Mouse (Mus musculus) kidney, embryonic 14.5 days (tissue): ENCODE data around the gene Kif18b. TPM values are rescaled to one million over a fixed set of nuclear protein-coding genes. Genes with fewer than 3 reads are reported as not detected.
A peak's percentile ranks its signal among the peaks of the same experiment; 100 is the strongest.

ENCODE experiments used
- ATAC-seq: fragments of 200-750 bp; cut with Nextera tagmentation; 2 replicates; pipeline ENCODE4 v1.8.0; 2017; ENCODE audit warnings: moderate number of reproducible peaks, mild to moderate bottlenecking, moderate TSS enrichment, moderate library complexity; ENCODE audit not compliant: low FRiP score, low TSS enrichment
- H3K27ac ChIP-seq: fragments of 300-500 bp; sonication (generic); 2 replicates; pipeline ENCODE4 v1.5.1; 2014; ENCODE audit warnings: low read depth, mild to moderate bottlenecking, low read length, moderate library complexity, mixed read lengths
- H3K27me3 ChIP-seq: fragments of 300-500 bp; sonication (generic); 2 replicates; pipeline ENCODE4 v1.6.1; 2014; ENCODE audit warnings: mild to moderate bottlenecking, low read length; ENCODE audit not compliant: control insufficient read depth, insufficient read depth
- H3K36me3 ChIP-seq: fragments of 300-500 bp; sonication (generic); 2 replicates; pipeline ENCODE4 v1.6.1; 2014; ENCODE audit warnings: low read length, mixed read lengths; ENCODE audit not compliant: control insufficient read depth, insufficient read depth
- H3K4me1 ChIP-seq: fragments of 300-500 bp; sonication (generic); 2 replicates; pipeline ENCODE4 v1.6.1; 2014; ENCODE audit warnings: low read length, mixed read lengths; ENCODE audit not compliant: control insufficient read depth, insufficient read depth
- H3K4me2 ChIP-seq: fragments of 300-500 bp; sonication (generic); replicated peaks from 2 replicates; pipeline ENCODE4 v1.6.1; 2014; ENCODE audit warnings: low read depth, mild to moderate bottlenecking, low read length
- H3K4me3 ChIP-seq: fragments of 300-500 bp; sonication (generic); 2 replicates; pipeline ENCODE4 v1.5.1; 2014; ENCODE audit warnings: mild to moderate bottlenecking, low read length
- H3K9ac ChIP-seq: fragments of 300-500 bp; sonication (generic); 2 replicates; pipeline ENCODE4 v1.6.1; 2014; ENCODE audit warnings: low read depth, mild to moderate bottlenecking, low read length, moderate library complexity
- H3K9me3 ChIP-seq: fragments of 300-500 bp; sonication (generic); 2 replicates; pipeline ENCODE4 v1.6.1; 2016; ENCODE audit warnings: low read length; ENCODE audit not compliant: control insufficient read depth
- WGBS: fragments of 180-500 bp; shearing (Covaris S2); extraction: QIAGEN DNeasy Blood & Tissue Kit; methylation state at CpG from one replicate; pipeline ENCODE4 v1.1.7; 2014; 5-methylcytosine and 5-hydroxymethylcytosine counted together
- polyA plus RNA-seq: library from polyadenylated mRNA; unstranded; fragments of >200 nt; fragmentation: Nextera tagmentation; extraction: Ambion mirVana; gene quantifications from 2 replicates; pipeline ENCODE4 v1.2.1, GENCODE M21; 2014

The Kif18b gene
- polyA plus RNA-seq, 1 experiment from 2014 or later = 8.3 TPM

DNA sequence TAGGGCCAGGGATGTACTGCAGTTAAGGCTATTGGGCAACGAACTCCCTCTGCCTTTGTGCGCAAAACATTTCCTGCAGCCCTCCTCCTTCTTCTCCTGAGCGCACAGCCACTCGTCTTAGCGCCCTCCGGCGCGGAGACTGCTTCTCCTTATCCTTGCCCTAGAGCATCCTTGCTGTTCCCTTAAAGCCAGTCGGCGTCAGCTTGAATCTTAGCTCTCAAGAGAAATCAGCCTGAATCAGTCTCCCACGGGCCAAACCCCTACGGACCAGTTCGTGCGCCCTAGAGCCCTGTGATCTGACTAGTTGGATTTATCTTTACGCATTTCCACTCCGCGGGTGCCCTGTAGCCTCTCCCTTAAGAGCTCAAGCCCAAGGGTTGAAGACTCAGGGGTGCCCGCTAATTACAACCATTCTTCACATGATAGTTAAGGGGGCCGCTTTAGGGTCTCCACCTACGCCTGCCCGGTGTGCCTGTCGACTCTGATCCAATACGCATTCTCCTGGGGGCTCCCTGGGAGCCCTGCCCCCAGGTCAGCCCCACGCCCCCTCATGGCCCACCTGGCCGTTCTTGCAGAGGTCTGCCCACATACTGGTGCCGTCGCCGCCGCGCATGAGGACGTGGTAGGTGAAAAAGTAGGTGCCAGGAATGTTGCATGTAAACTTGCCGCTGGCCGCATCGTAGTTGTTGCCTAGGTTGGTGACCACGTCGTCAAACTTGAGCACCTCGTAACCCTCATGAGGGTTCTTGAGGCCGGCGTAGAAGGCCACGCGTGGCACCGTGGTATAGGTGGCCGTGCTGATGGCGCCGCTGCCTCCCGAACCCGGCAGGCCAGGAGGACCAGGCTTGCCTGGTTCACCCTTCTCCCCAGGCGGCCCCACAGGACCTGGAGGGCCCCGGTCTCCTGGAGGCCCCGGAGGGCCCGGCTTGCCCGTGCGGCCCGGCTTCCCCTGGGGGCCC, 20.7 kb upstream of the Kif18b start:
- peak overlapping the region; percentile 52; the same call in 1 of the 2 replicates for H3K9ac ChIP-seq

GRCm38 (mm10) chr11:102941236-102941635, 16.3 kb upstream of the Kif18b start:
- Histone ChIP-seq H3K9ac (no peak overlapping the region), H3K27ac (no peak overlapping the region), H3K36me3 (no peaks in the 10 kb centered on the region), H3K4me3 (no peak overlapping the region), H3K4me2 (no peak overlapping the region), H3K27me3 (peaks cover 47% of the 10 kb centered on the region), H3K9me3 (no peaks in the 10 kb centered on the region), H3K4me1 (peaks cover 28% of the 10 kb centered on the region)
- no peak for ATAC-seq
- WGBS = 61% methylated on average over 6 of the region's 6 CpGs

More for the DNA sequence above, 20.7 kb upstream of the Kif18b start:
- peaks cover 33% of the 10 kb centered on the region for H3K4me1 ChIP-seq
- H3K4me2 ChIP-seq = peak overlapping the region; percentile 69
- peak overlapping the region; percentile 37 for H3K4me3 ChIP-seq
- ATAC-seq = no peak; the same call in 1 of the 2 replicates
- H3K9me3 ChIP-seq = no peaks in the 10 kb centered on the region
- no peak overlapping the region for H3K27ac ChIP-seq
- H3K36me3 ChIP-seq = no peaks in the 10 kb centered on the region
- H3K27me3 ChIP-seq = peaks cover 83% of the 10 kb centered on the region
- WGBS = 2% methylated on average over 54 of the region's 54 CpGs

- Histone ChIP-seq H3K9ac (no peak overlapping the region), H3K9me3 (no peaks in the 10 kb centered on the region), H3K27me3 (peaks cover 26% of the 10 kb centered on the region), H3K27ac (no peak overlapping the region), H3K4me3 (no peak overlapping the region), H3K36me3 (no peaks in the 10 kb centered on the region), H3K4me1 (peaks cover 17% of the 10 kb centered on the region), H3K4me2 (no peak overlapping the region)
- no peak for ATAC-seq
- WGBS = 23% methylated on average over 13 of the region's 13 CpGs
Measured at GRCm38 (mm10) chr11:102939024-102939675, 14.2 kb upstream of the Kif18b start.

- H3K27me3 ChIP-seq = peaks cover 12% of the 10 kb centered on the region
Measured at GRCm38 (mm10) chr11:102937529-102938182, 12.7 kb upstream of the Kif18b start.

GRCm38 (mm10) chr11:102936272-102936671, 11.3 kb upstream of the Kif18b start:
- H3K36me3 ChIP-seq = no peaks in the 10 kb centered on the region
- no peak overlapping the region for H3K4me3 ChIP-seq
- peaks cover 17% of the 10 kb centered on the region for H3K4me1 ChIP-seq
- no peak overlapping the region for H3K27ac ChIP-seq
- H3K9me3 ChIP-seq = no peaks in the 10 kb centered on the region
- H3K27me3 ChIP-seq = peaks cover 3% of the 10 kb centered on the region
- WGBS = 13% methylated on average over 4 of the region's 4 CpGs
- peak; percentile 77 for ATAC-seq
- H3K9ac ChIP-seq = no peak overlapping the region
- H3K4me2 ChIP-seq = no peak overlapping the region

More at GRCm38 (mm10) chr11:102937529-102938182, 12.7 kb upstream of the Kif18b start:
- no peaks in the 10 kb centered on the region for H3K36me3 ChIP-seq
- 0 out of 2 replicates have a peak, but pooled peaks have one; percentile 25 for ATAC-seq
- H3K4me1 ChIP-seq = peaks cover 17% of the 10 kb centered on the region
- 70% methylated on average over 3 of the region's 3 CpGs for WGBS
- H3K9me3 ChIP-seq = no peaks in the 10 kb centered on the region
- H3K9ac ChIP-seq = no peak overlapping the region
- H3K4me3 ChIP-seq = no peak overlapping the region
- H3K4me2 ChIP-seq = no peak overlapping the region
- peak overlapping the region; percentile 15; the same call in 1 of the 2 replicates for H3K27ac ChIP-seq

- ATAC-seq = no peak
- Histone ChIP-seq H3K27me3 (no peaks in the 10 kb centered on the region; the same call in 1 of the 2 replicates), H3K9ac (no peak overlapping the region), H3K36me3 (no peaks in the 10 kb centered on the region), H3K4me1 (no peaks in the 10 kb centered on the region), H3K4me2 (no peak overlapping the region), H3K27ac (no peak overlapping the region), H3K9me3 (no peaks in the 10 kb centered on the region), H3K4me3 (no peak overlapping the region)
- WGBS = 93% methylated on average over 10 of the region's 10 CpGs
Measured at GRCm38 (mm10) chr11:102930672-102931071, 5.7 kb upstream of the Kif18b start.

- peaks cover 11% of the 10 kb centered on the region; the same call in 1 of the 2 replicates for H3K36me3 ChIP-seq
- ATAC-seq = peak; percentile 37; the same call in 1 of the 2 replicates
- H3K9ac ChIP-seq = peak overlapping the region; percentile 86
- peak overlapping the region; percentile 56 for H3K4me2 ChIP-seq
- WGBS = 2% methylated on average over 10 of the region's 10 CpGs
- no peaks in the 10 kb centered on the region for H3K27me3 ChIP-seq
- peak overlapping the region; percentile 93 for H3K27ac ChIP-seq
- H3K4me3 ChIP-seq = peak overlapping the region; percentile 88
- H3K4me1 ChIP-seq = peaks cover 2% of the 10 kb centered on the region; the same call in 1 of the 2 replicates
- no peaks in the 10 kb centered on the region for H3K9me3 ChIP-seq
Measured at GRCm38 (mm10) chr11:102925351-102925717, 410 bp upstream of the Kif18b start.

- Histone ChIP-seq H3K27ac (no peak overlapping the region), H3K9me3 (no peaks in the 10 kb centered on the region), H3K4me2 (no peak overlapping the region), H3K27me3 (no peaks in the 10 kb centered on the region), H3K4me1 (peaks cover 2% of the 10 kb centered on the region; the same call in 1 of the 2 replicates), H3K9ac (0 out of 2 replicates have a peak overlapping the region, but pooled peaks have one; percentile 31), H3K4me3 (no peak overlapping the region), H3K36me3 (peaks cover 11% of the 10 kb centered on the region; the same call in 1 of the 2 replicates)
- WGBS = 79% methylated on average over 6 of the region's 6 CpGs
- ATAC-seq = no peak
Measured at GRCm38 (mm10) chr11:102921491-102921890, 3.4 kb downstream of the Kif18b start.
